Mouse (Mus musculus) midbrain, postnatal 0 days (tissue): ENCODE measurements around the gene Snrpf. TPM values are rescaled to one million over a fixed set of nuclear protein-coding genes. Genes with fewer than 3 reads are reported as not detected.

ENCODE experiments used
- ATAC-seq: fragments of 200-750 bp; cut with Nextera tagmentation; 2 replicates; pipeline ENCODE4 v1.8.0; 2017; ENCODE audit warnings: moderate number of reproducible peaks, mild to moderate bottlenecking, moderate TSS enrichment, moderate library complexity; ENCODE audit not compliant: low FRiP score
- DNase-seq: peaks from one replicate; pipeline ENCODE4 v3.0.0-alpha.2; 2015; ENCODE audit warnings: low spot score
- H3K27ac ChIP-seq: fragments of 300-500 bp; sonication (generic); 2 replicates; pipeline ENCODE4 v1.5.1; 2014; ENCODE audit warnings: low read depth, mild to moderate bottlenecking, low read length, mixed read lengths
- H3K27me3 ChIP-seq: fragments of 300-500 bp; sonication (generic); 2 replicates; pipeline ENCODE4 v1.6.1; 2014; ENCODE audit warnings: low read length, control low read depth, mixed read lengths; ENCODE audit not compliant: insufficient read depth
- H3K36me3 ChIP-seq: fragments of 300-500 bp; sonication (generic); 2 replicates; pipeline ENCODE4 v1.6.1; 2014; ENCODE audit warnings: low read length, control low read depth, mixed read lengths; ENCODE audit not compliant: insufficient read depth
- H3K4me1 ChIP-seq: fragments of 300-500 bp; sonication (generic); 2 replicates; pipeline ENCODE4 v1.6.1; 2014; ENCODE audit warnings: mild to moderate bottlenecking, control low read depth, antibody characterized with exemption, low read length, mixed read lengths; ENCODE audit not compliant: insufficient read depth
- H3K4me2 ChIP-seq: fragments of 300-500 bp; sonication (generic); 2 replicates; pipeline ENCODE4 v1.6.1; 2014; ENCODE audit warnings: low read depth, mild to moderate bottlenecking, low read length, mixed read lengths; ENCODE audit not compliant: poor library complexity, severe bottlenecking
- H3K4me3 ChIP-seq: fragments of 300-500 bp; sonication (generic); 2 replicates; pipeline ENCODE4 v1.5.1; 2014; ENCODE audit warnings: low read depth, mild to moderate bottlenecking, low read length, moderate library complexity
- H3K9ac ChIP-seq: fragments of 300-500 bp; sonication (generic); replicated peaks from 2 replicates; pipeline ENCODE4 v1.6.1; 2014; ENCODE audit warnings: mild to moderate bottlenecking, low read length, moderate library complexity, mixed read lengths; ENCODE audit not compliant: poor library complexity, severe bottlenecking
- H3K9me3 ChIP-seq: fragments of 300-500 bp; sonication (generic); 2 replicates; pipeline ENCODE4 v1.6.1; 2016; ENCODE audit warnings: low read length, control low read depth
- CTCF ChIP-seq: IDR thresholded peaks from 2 replicates; pipeline ENCODE4 v1.5.1; 2016; ENCODE audit warnings: antibody characterized with exemption, mild to moderate bottlenecking
- WGBS: fragments of 180-500 bp; shearing (Covaris S2); extraction: QIAGEN DNeasy Blood & Tissue Kit; methylation state at CpG from one replicate; pipeline ENCODE4 v1.1.7; 2014; 5-methylcytosine and 5-hydroxymethylcytosine counted together
- polyA plus RNA-seq: library from polyadenylated mRNA; unstranded; fragments of >200 nt; fragmentation: Nextera tagmentation; extraction: Ambion mirVana; gene quantifications from 2 replicates; pipeline ENCODE4 v1.2.1, GENCODE M21; 2015
- total RNA-seq: library from RNA; depleted of rRNA; stranded (reverse); fragments of >200 nt; gene quantifications from 2 replicates; pipeline ENCODE4 v1.2.3, GENCODE M21; 2014; rRNA removed

Gene Snrpf
- total RNA-seq: 22.2 and 34.8 TPM in 2 replicates
- 50.5 and 50.7 TPM in 2 replicates for polyA plus RNA-seq

DNA sequence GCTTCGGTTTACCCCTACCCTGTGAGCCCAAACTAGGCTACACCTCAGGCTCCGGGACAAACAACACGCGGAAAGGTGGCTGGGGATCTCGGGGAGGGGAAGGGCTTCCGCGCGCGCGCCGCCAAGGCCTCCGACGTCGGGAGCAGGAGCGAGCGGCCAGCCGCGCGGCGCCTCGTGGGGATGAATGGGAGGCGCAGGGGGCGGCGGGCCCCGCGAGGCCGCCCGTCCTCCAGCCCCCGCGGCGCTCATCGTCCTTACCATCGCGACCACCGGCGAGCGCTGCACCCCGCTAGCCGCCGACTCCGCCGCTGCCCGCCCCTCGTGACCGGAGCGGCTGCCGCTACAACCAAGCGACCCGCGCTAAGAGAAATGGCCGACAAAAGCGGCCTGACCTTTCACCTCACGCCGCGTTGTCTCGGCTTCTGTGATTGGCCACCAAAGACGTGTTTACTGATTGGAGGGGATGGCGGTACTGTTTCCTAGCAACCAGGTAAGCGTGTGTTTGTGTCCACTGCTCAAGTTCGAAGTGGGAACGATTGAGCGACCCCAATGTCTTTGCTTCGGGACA is at the start of gene Snrpf:
Gene Snrpf (minus strand): TSS at position 426 of the 568 bp plus-strand sequence.
- H3K4me2 ChIP-seq: peak within 1 kb of the TSS; percentile 84
- DNase-seq (peak; percentile 97), ATAC-seq (peak; percentile 89)
- no peaks in the 10 kb centered on the region for H3K9me3 ChIP-seq
- H3K27me3 ChIP-seq: no peaks in the 10 kb centered on the region
- no peak for TF ChIP-seq CTCF
- H3K36me3 ChIP-seq: 0 out of 2 replicates have a peak, but pooled peaks cover 3% of the 10 kb centered on the region
- peak within 1 kb of the TSS; percentile 84 for H3K9ac ChIP-seq
- H3K4me1 ChIP-seq: peaks cover 7% of the 10 kb centered on the region; the same call in 1 of the 2 replicates
- H3K27ac ChIP-seq: peak within 1 kb of the TSS; percentile 82
- 3% methylated on average over 46 of the region's 63 CpGs for WGBS
- H3K4me3 ChIP-seq: peak within 1 kb of the TSS; percentile 79

DNA sequence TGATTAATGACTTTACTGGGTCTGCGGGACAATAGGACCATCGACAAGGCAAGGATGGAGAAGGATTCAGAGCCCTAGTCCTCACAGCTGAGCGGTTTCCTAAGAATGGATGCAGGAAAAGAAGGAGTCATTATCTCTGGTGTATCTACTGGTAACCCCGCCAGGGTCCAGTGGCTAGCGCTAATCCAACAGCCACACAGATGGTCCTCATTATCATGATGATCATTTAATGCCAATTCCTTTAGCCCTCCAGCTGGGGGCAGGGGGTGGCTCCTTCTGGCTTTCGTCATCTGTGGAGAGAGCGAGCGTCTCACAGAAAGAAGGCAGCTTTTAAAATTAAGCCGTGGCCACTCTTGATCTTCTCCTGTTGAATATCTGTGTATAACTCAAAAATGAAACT is 46.4 kb upstream of the Snrpf start:
- no peak overlapping the region for H3K4me3 ChIP-seq
- no peaks in the 10 kb centered on the region for H3K9me3 ChIP-seq
- no peak for TF ChIP-seq CTCF
- H3K27me3 ChIP-seq: no peaks in the 10 kb centered on the region
- no peaks in the 10 kb centered on the region for H3K4me1 ChIP-seq
- DNase-seq (peak; percentile 76), ATAC-seq (no peak)
- H3K27ac ChIP-seq: no peak overlapping the region
- no peak overlapping the region for H3K4me2 ChIP-seq
- no peaks in the 10 kb centered on the region for H3K36me3 ChIP-seq
- no peak overlapping the region for H3K9ac ChIP-seq
- WGBS: 26% methylated on average over 9 of the region's 9 CpGs

DNA sequence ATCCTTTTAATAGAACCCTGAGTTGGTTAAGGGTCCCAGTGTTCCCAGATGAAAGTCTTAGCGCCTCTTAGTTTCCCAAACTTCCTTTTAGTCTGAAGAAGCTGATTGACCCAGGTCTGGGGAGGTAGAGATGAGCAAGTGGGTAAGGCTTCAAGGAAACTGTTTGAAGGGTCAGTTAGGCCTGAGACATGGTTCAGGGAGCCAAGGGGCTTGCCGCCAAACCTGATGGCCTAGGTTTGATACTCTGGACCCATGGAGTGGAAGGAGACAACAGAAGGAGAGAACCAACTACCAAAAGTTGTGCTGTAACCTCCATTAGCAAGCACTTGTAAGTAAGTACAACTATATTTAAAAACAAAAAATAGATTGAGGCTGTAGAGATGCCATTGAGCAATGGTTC is 44.5 kb upstream of the Snrpf start:
- no peak for ATAC-seq
- H3K4me2 ChIP-seq: no peak overlapping the region
- WGBS: 93% methylated on average over 2 of the region's 2 CpGs
- no peak overlapping the region for H3K9ac ChIP-seq
- no peaks in the 10 kb centered on the region for H3K4me1 ChIP-seq
- no peaks in the 10 kb centered on the region for H3K27me3 ChIP-seq
- no peak for TF ChIP-seq CTCF
- no peaks in the 10 kb centered on the region for H3K9me3 ChIP-seq
- H3K27ac ChIP-seq: no peak overlapping the region
- no peak overlapping the region for H3K4me3 ChIP-seq
- no peak for DNase-seq
- no peaks in the 10 kb centered on the region for H3K36me3 ChIP-seq

DNA sequence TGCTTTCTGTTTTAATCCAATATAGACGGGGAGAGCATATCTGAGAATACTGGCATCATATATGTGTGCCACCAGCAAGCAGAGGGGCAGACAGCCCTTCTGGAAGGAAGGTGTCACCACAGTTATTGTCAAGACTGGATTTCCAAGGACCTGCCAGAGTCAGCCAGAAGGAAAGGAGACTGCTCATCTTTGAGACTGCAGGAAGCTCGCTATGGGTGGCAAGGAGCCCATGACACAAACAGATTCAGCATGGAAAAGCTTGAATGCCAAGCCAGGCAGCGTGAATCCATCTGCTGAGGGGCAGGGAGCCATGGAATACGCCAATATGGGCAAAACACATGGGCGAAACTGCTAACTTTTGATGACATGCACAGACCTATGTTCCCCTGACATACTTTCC is 44.1 kb upstream of the Snrpf start:
- Histone ChIP-seq H3K36me3 (no peaks in the 10 kb centered on the region), H3K9ac (no peak overlapping the region), H3K4me3 (no peak overlapping the region), H3K4me2 (no peak overlapping the region), H3K27me3 (no peaks in the 10 kb centered on the region), H3K4me1 (no peaks in the 10 kb centered on the region), H3K27ac (no peak overlapping the region), H3K9me3 (no peaks in the 10 kb centered on the region)
- TF ChIP-seq CTCF: no peak
- 89% methylated on average over 5 of the region's 5 CpGs for WGBS
- DNase-seq: peak; percentile 62
- no peak for ATAC-seq

DNA sequence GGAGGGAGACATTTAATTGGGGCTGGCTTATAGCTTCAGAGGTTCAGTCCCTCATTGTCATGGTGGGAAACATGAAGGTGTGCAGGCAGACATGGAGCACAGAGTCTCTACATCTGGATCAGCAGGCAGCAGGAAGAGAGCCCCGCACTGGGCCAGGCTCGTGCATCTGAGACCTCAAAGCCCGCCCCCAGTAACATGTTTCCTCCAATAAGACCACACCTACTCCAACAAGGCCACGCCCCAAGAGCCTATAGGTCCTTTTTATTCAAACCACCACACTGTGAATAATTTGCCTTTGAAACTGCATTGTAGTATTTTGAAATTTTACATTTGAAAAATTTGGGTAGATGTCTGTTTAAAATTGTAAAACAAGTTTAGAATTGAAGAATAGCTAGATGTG is 42.6 kb upstream of the Snrpf start:
- H3K9me3 ChIP-seq: no peaks in the 10 kb centered on the region
- TF ChIP-seq CTCF: no peak
- no peak overlapping the region for H3K4me2 ChIP-seq
- no peak overlapping the region for H3K9ac ChIP-seq
- H3K27me3 ChIP-seq: no peaks in the 10 kb centered on the region
- 81% methylated on average over 4 of the region's 4 CpGs for WGBS
- no peak overlapping the region for H3K4me3 ChIP-seq
- H3K4me1 ChIP-seq: no peaks in the 10 kb centered on the region
- DNase-seq: no peak
- no peak overlapping the region for H3K27ac ChIP-seq
- H3K36me3 ChIP-seq: no peaks in the 10 kb centered on the region
- ATAC-seq: no peak

DNA sequence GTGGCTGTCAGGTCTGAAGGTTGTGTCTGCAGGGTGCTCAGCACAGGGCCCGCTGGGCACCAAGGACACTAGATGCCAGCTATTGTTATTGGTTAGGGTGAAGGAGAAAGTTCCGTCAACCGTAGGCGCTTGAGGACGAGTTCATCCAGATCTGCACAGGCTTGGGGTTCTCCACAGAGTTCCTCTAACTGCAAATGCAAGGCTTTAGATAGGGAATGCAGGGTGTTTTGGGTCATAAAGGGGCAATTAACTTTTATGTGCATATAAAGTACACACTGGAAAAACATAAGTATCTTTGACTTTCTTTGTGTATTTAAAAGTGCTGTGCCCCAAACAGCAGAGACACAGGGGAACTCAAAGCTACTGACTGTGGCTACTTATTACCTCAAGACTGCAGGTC is 40.8 kb upstream of the Snrpf start:
- Histone ChIP-seq H3K27ac (no peak overlapping the region), H3K36me3 (no peaks in the 10 kb centered on the region), H3K4me2 (no peak overlapping the region), H3K27me3 (no peaks in the 10 kb centered on the region), H3K9me3 (no peaks in the 10 kb centered on the region), H3K4me1 (no peaks in the 10 kb centered on the region), H3K9ac (no peak overlapping the region), H3K4me3 (no peak overlapping the region)
- ATAC-seq (no peak), DNase-seq (no peak)
- TF ChIP-seq CTCF: no peak
- 91% methylated on average over 5 of the region's 5 CpGs for WGBS
